Mouse (Mus musculus): Measurements from ENCODE around the gene Slc24a4. TPM values are rescaled to one million over a fixed set of nuclear protein-coding genes. Genes with fewer than 3 reads are reported as not detected.

Gene Slc24a4
- polyA plus RNA-seq, 1 experiment from 2014 or later = 0.62 TPM

- H3K4me2 ChIP-seq (ENCODE audit: low read length) = no peak overlapping the region
- peaks cover 16% of the 10 kb centered on the region for H3K4me1 ChIP-seq (replicated peaks; ENCODE audit: control insufficient read depth, insufficient read depth, low read length)
- DNase-seq (ENCODE audit: low spot score) = no peak
- WGBS = 86% methylated on average over 8 of the region's 8 CpGs
- H3K4me3 ChIP-seq (ENCODE audit: low read depth, low read length) = no peak overlapping the region
- H3K27me3 ChIP-seq (replicated peaks; ENCODE audit: control insufficient read depth, insufficient read depth, low read length) = no peaks in the 10 kb centered on the region
- H3K27ac ChIP-seq (ENCODE audit: low read depth) = no peak overlapping the region
- ATAC-seq (replicated peaks; ENCODE audit: low FRiP score, low TSS enrichment, low read depth) = no peak
- H3K9ac ChIP-seq (ENCODE audit: low read length) = no peak overlapping the region
- no peaks in the 10 kb centered on the region for H3K9me3 ChIP-seq (ENCODE audit: control insufficient read depth, low read length)
- H3K36me3 ChIP-seq (ENCODE audit: control insufficient read depth, insufficient read depth, low read length) = no peaks in the 10 kb centered on the region
Measured at GRCm38 (mm10) chr12:102295662-102296061, 167.1 kb downstream of the Slc24a4 start.

GRCm38 (mm10) chr12:102296361-102296760, 167.8 kb downstream of the Slc24a4 start:
- no peaks in the 10 kb centered on the region for H3K36me3 ChIP-seq (ENCODE audit: control insufficient read depth, insufficient read depth, low read length)
- ATAC-seq (replicated peaks; ENCODE audit: low FRiP score, low TSS enrichment, low read depth) = no peak

DNA sequence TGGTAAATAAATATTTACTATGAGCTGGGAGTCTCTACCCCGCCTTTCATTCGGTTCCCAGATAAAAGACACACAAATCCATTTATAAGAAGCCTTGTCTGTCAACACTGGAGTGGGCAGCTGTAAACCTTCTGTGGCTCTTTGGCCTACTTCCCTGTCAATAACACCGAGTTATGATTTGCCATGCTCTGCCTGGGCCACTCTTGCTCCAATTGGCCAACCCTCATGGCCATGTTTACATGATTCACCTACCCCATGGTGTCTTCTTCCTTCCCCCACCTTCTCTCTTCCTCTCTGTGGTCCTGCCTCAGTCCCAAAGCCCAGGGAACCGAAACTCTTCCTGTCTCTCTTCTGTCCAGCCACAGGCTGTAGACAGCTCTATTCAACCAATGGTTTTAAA, 168.4 kb downstream of the Slc24a4 start:
- Histone ChIP-seq H3K4me1 (replicated peaks; ENCODE audit: control insufficient read depth, insufficient read depth, low read length) (peaks cover 14% of the 10 kb centered on the region), H3K9ac (ENCODE audit: low read length) (no peak overlapping the region), H3K9me3 (ENCODE audit: control insufficient read depth, low read length) (no peaks in the 10 kb centered on the region), H3K27ac (ENCODE audit: low read depth) (no peak overlapping the region), H3K4me2 (ENCODE audit: low read length) (no peak overlapping the region), H3K4me3 (ENCODE audit: low read depth, low read length) (no peak overlapping the region), H3K27me3 (replicated peaks; ENCODE audit: control insufficient read depth, insufficient read depth, low read length) (no peaks in the 10 kb centered on the region), H3K36me3 (ENCODE audit: control insufficient read depth, insufficient read depth, low read length) (no peaks in the 10 kb centered on the region)
- DNase-seq (ENCODE audit: low spot score) (no peak), ATAC-seq (replicated peaks; ENCODE audit: low FRiP score, low TSS enrichment, low read depth) (no peak)
- 72% methylated on average over 4 of the region's 4 CpGs for WGBS

More at GRCm38 (mm10) chr12:102296361-102296760, 167.8 kb downstream of the Slc24a4 start:
- H3K4me2 ChIP-seq (ENCODE audit: low read length) = no peak overlapping the region
- H3K27me3 ChIP-seq (replicated peaks; ENCODE audit: control insufficient read depth, insufficient read depth, low read length) = no peaks in the 10 kb centered on the region
- DNase-seq (ENCODE audit: low spot score) = no peak
- peaks cover 16% of the 10 kb centered on the region for H3K4me1 ChIP-seq (replicated peaks; ENCODE audit: control insufficient read depth, insufficient read depth, low read length)
- H3K4me3 ChIP-seq (ENCODE audit: low read depth, low read length) = no peak overlapping the region
- H3K9ac ChIP-seq (ENCODE audit: low read length) = no peak overlapping the region
- H3K27ac ChIP-seq (ENCODE audit: low read depth) = no peak overlapping the region
- no peaks in the 10 kb centered on the region for H3K9me3 ChIP-seq (ENCODE audit: control insufficient read depth, low read length)
- WGBS = 59% methylated on average over 1 of the region's 1 CpGs

DNA sequence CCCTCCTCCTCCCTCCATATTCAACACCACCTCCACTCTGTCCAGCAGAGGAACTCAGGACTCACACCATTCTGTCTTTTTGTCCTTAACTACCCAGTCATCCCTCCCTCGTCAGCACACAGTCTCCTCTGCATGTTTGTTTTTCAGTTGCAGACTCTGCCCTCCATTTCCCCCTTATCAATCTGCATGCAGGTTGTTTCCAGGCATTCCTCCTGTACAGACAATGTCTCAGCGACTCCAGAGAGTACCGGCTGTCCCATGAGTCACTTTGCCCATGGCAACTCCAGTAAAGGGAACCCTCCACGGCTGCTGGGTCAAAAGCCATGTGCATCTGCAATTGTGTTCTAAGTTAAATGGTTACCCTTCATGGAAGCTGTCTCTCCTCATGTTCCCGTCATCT, 170.7 kb downstream of the Slc24a4 start:
- Histone ChIP-seq H3K27me3 (replicated peaks; ENCODE audit: control insufficient read depth, insufficient read depth, low read length) (no peaks in the 10 kb centered on the region), H3K9me3 (ENCODE audit: control insufficient read depth, low read length) (no peaks in the 10 kb centered on the region), H3K4me1 (replicated peaks; ENCODE audit: control insufficient read depth, insufficient read depth, low read length) (peaks cover 20% of the 10 kb centered on the region), H3K4me2 (ENCODE audit: low read length) (no peak overlapping the region), H3K4me3 (ENCODE audit: low read depth, low read length) (no peak overlapping the region), H3K9ac (ENCODE audit: low read length) (no peak overlapping the region), H3K27ac (ENCODE audit: low read depth) (no peak overlapping the region), H3K36me3 (ENCODE audit: control insufficient read depth, insufficient read depth, low read length) (no peaks in the 10 kb centered on the region)
- no peak for ATAC-seq (replicated peaks; ENCODE audit: low FRiP score, low TSS enrichment, low read depth)
- no peak for DNase-seq (ENCODE audit: low spot score)
- 49% methylated on average over 5 of the region's 5 CpGs for WGBS

DNA sequence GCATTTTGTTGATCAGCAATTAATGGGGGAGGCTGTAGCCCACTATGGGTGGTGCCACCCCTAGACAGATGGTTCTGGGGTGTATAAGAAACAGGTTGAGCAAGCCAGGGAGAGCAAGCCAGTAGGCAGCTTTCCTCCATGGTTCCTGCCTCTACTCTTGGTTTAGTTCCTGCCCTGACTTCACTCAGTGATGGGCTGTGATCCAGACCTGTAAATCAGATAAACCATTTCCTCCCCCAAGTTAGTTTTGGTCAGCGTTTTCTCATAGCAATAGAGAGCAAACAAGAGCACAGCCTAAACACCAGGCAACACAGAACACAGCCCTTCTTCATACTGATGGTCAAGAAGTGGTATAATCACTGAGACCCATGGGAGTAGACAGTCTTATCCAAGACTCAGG, 173.1 kb downstream of the Slc24a4 start:
- no peak overlapping the region for H3K4me2 ChIP-seq (ENCODE audit: low read length)
- H3K27me3 ChIP-seq (replicated peaks; ENCODE audit: control insufficient read depth, insufficient read depth, low read length) = no peaks in the 10 kb centered on the region
- H3K4me1 ChIP-seq (replicated peaks; ENCODE audit: control insufficient read depth, insufficient read depth, low read length) = peaks cover 36% of the 10 kb centered on the region
- H3K4me3 ChIP-seq (ENCODE audit: low read depth, low read length) = no peak overlapping the region
- H3K36me3 ChIP-seq (ENCODE audit: control insufficient read depth, insufficient read depth, low read length) = no peaks in the 10 kb centered on the region
- ATAC-seq (replicated peaks; ENCODE audit: low FRiP score, low TSS enrichment, low read depth) = no peak
- 73% methylated on average over 1 of the region's 1 CpGs for WGBS
- no peak for DNase-seq (ENCODE audit: low spot score)
- H3K9ac ChIP-seq (ENCODE audit: low read length) = no peak overlapping the region
- H3K9me3 ChIP-seq (ENCODE audit: control insufficient read depth, low read length) = no peaks in the 10 kb centered on the region
- no peak overlapping the region for H3K27ac ChIP-seq (ENCODE audit: low read depth)

GRCm38 (mm10) chr12:102302322-102302721, 173.8 kb downstream of the Slc24a4 start:
- DNase-seq (ENCODE audit: low spot score) = no peak
- Histone ChIP-seq H3K9me3 (ENCODE audit: control insufficient read depth, low read length) (no peaks in the 10 kb centered on the region), H3K36me3 (ENCODE audit: control insufficient read depth, insufficient read depth, low read length) (no peaks in the 10 kb centered on the region), H3K4me1 (replicated peaks; ENCODE audit: control insufficient read depth, insufficient read depth, low read length) (peaks cover 40% of the 10 kb centered on the region), H3K4me3 (ENCODE audit: low read depth, low read length) (no peak overlapping the region), H3K27ac (ENCODE audit: low read depth) (peak overlapping the region; percentile 47; the same call in 1 of the 2 replicates), H3K4me2 (ENCODE audit: low read length) (no peak overlapping the region), H3K9ac (ENCODE audit: low read length) (no peak overlapping the region), H3K27me3 (replicated peaks; ENCODE audit: control insufficient read depth, insufficient read depth, low read length) (no peaks in the 10 kb centered on the region)
- ATAC-seq (replicated peaks; ENCODE audit: low FRiP score, low TSS enrichment, low read depth) = no peak
- WGBS = 75% methylated on average over 9 of the region's 9 CpGs

- Histone ChIP-seq H3K4me1 (replicated peaks; ENCODE audit: control insufficient read depth, insufficient read depth, low read length) (peaks cover 44% of the 10 kb centered on the region), H3K4me2 (ENCODE audit: low read length) (no peak overlapping the region), H3K27me3 (replicated peaks; ENCODE audit: control insufficient read depth, insufficient read depth, low read length) (no peaks in the 10 kb centered on the region), H3K36me3 (ENCODE audit: control insufficient read depth, insufficient read depth, low read length) (no peaks in the 10 kb centered on the region), H3K9ac (ENCODE audit: low read length) (no peak overlapping the region), H3K4me3 (ENCODE audit: low read depth, low read length) (no peak overlapping the region), H3K9me3 (ENCODE audit: control insufficient read depth, low read length) (no peaks in the 10 kb centered on the region), H3K27ac (ENCODE audit: low read depth) (peak overlapping the region; percentile 47; the same call in 1 of the 2 replicates)
- ATAC-seq (replicated peaks; ENCODE audit: low FRiP score, low TSS enrichment, low read depth) = no peak
- no peak for DNase-seq (ENCODE audit: low spot score)
- whole genome bisulfite sequencing = 58% methylated on average over 4 of the region's 4 CpGs
Measured at GRCm38 (mm10) chr12:102302831-102303351, 174.4 kb downstream of the Slc24a4 start.

- ATAC-seq (replicated peaks; ENCODE audit: low FRiP score, low TSS enrichment, low read depth) (no peak; the same call in 1 of the 2 replicates), DNase-seq (ENCODE audit: low spot score) (no peak)
- Histone ChIP-seq H3K27me3 (replicated peaks; ENCODE audit: control insufficient read depth, insufficient read depth, low read length) (no peaks in the 10 kb centered on the region), H3K36me3 (ENCODE audit: control insufficient read depth, insufficient read depth, low read length) (no peaks in the 10 kb centered on the region), H3K4me2 (ENCODE audit: low read length) (0 out of 2 replicates have a peak overlapping the region, but pooled peaks have one; percentile 6), H3K9ac (ENCODE audit: low read length) (no peak overlapping the region), H3K4me3 (ENCODE audit: low read depth, low read length) (no peak overlapping the region), H3K27ac (ENCODE audit: low read depth) (peak overlapping the region; percentile 17; the same call in 1 of the 2 replicates), H3K4me1 (replicated peaks; ENCODE audit: control insufficient read depth, insufficient read depth, low read length) (peaks cover 54% of the 10 kb centered on the region), H3K9me3 (ENCODE audit: control insufficient read depth, low read length) (no peaks in the 10 kb centered on the region)
- WGBS = 19% methylated on average over 7 of the region's 7 CpGs
Measured at GRCm38 (mm10) chr12:102303867-102304266, 175.3 kb downstream of the Slc24a4 start.
